Mouse (Mus musculus) B cell, adult (primary cell): ENCODE data around the gene Gm10644. TPM values are rescaled to one million over a fixed set of nuclear protein-coding genes. Genes with fewer than 3 reads are reported as not detected.

ENCODE experiments used
- total RNA-seq: library from RNA; stranded (reverse); gene quantifications from 4 replicates; pipeline ENCODE4 v1.2.4, GENCODE M21; 2023; ENCODE audit not compliant: inconsistent age

Gene Gm10644
- total RNA-seq: 1.0 to 2.6 TPM (median 1.3 TPM) in 4 replicates

GRCm38 (mm10) chr8:83955106-83955957 is at the start of gene Gm10644, which contains the start of gene Asf1b:
Gene Gm10644, minus strand, starts transcription at chr8:83955205.
Gene Asf1b, plus strand, starts transcription at chr8:83955507.

GRCm38 (mm10) chr8:84001281-84002000 is 46.4 kb upstream of the Gm10644 start, which contains the start of gene 1700067K01Rik:
Gene 1700067K01Rik, plus strand, starts transcription at chr8:84001502.

GRCm38 (mm10) chr8:83997511-83998141 is 42.6 kb upstream of the Gm10644 start, which contains the start of gene Samd1:
Gene Samd1, plus strand, starts transcription at chr8:83997672.

GRCm38 (mm10) chr8:83972150-83973120 is 17.4 kb upstream of the Gm10644 start, which contains the start of gene Prkaca:
Gene Prkaca, plus strand, starts transcription at chr8:83972993.

GRCm38 (mm10) chr8:83899363-83900252 is 55.4 kb downstream of the Gm10644 start, which contains the start of gene Adgrl1:
Gene Adgrl1, plus strand, starts transcription at chr8:83900105.

Other genes starting within 250 kb of the Gm10644 start
- 98.5 to 114 TPM (median 103 TPM) in 4 replicates for gene Ddx39, start 240.0 kb downstream of the Gm10644 start, total RNA-seq
- 830 to 1,032 TPM (median 998 TPM) in 4 replicates for gene Adgre5, start 213.9 kb downstream of the Gm10644 start, total RNA-seq
- 4.0 to 9.1 TPM (median 5.7 TPM) in 4 replicates for gene Adgrl1, start 55.1 kb downstream of the Gm10644 start, total RNA-seq
- 8.9 to 13.0 TPM (median 11.5 TPM) in 4 replicates for gene Asf1b, start 302 bp upstream of the Gm10644 start, total RNA-seq
- gene Prkaca, start 17.8 kb upstream of the Gm10644 start, total RNA-seq: 45.8 to 49.4 TPM (median 48.8 TPM) in 4 replicates
- 50.7 to 56.9 TPM (median 54.5 TPM) in 4 replicates for gene Samd1, start 42.5 kb upstream of the Gm10644 start, total RNA-seq
- gene 1700067K01Rik, start 46.3 kb upstream of the Gm10644 start, total RNA-seq: 0.51 to 1.3 TPM (median 0.92 TPM) in 4 replicates
- not detected in 4 replicates for gene 2210011C24Rik, start 57.0 kb upstream of the Gm10644 start, total RNA-seq
- 0.21 TPM in 1 of 4 replicates, not detected in the others for gene Palm3, start 66.3 kb upstream of the Gm10644 start, total RNA-seq
- gene Il27ra, start 87.4 kb upstream of the Gm10644 start, total RNA-seq: 90.8 to 101 TPM (median 92.9 TPM) in 4 replicates
- gene Rln3, start 89.8 kb upstream of the Gm10644 start, total RNA-seq: not detected in 4 replicates
- 6.1 to 8.0 TPM (median 6.4 TPM) in 4 replicates for gene Gm10643, start 109.9 kb upstream of the Gm10644 start, total RNA-seq
- 86.3 to 95.7 TPM (median 91.8 TPM) in 4 replicates for gene Rfx1, start 111.6 kb upstream of the Gm10644 start, total RNA-seq
- 48.9 to 55.8 TPM (median 52.6 TPM) in 4 replicates for gene Dcaf15, start 149.6 kb upstream of the Gm10644 start, total RNA-seq
- not detected in 4 replicates for gene Podnl1, start 170.8 kb upstream of the Gm10644 start, total RNA-seq
- gene Cc2d1a, start 192.7 kb upstream of the Gm10644 start, total RNA-seq: 33.0 to 37.2 TPM (median 35.2 TPM) in 4 replicates
- gene 4930432K21Rik, start 192.8 kb upstream of the Gm10644 start, total RNA-seq: 0.63 to 3.4 TPM (median 1.6 TPM) in 4 replicates
- gene Nanos3, start 230.0 kb upstream of the Gm10644 start, total RNA-seq: not detected in 4 replicates